Mouse (Mus musculus) G1E (cell line): ENCODE measurements around the gene Agk.

ENCODE experiments used
- CTCF ChIP-seq: IDR thresholded peaks from 2 replicates; pipeline ENCODE4 v1.5.1; 2012; ENCODE audit warnings: low read depth, low read length, inconsistent platforms, mixed read lengths
- POLR2AphosphoS5 ChIP-seq: IDR thresholded peaks from 2 replicates; pipeline ENCODE4 v1.6.1; 2012; ENCODE audit warnings: low read depth, low read length, inconsistent platforms; ENCODE audit not compliant: insufficient replicate concordance

DNA sequence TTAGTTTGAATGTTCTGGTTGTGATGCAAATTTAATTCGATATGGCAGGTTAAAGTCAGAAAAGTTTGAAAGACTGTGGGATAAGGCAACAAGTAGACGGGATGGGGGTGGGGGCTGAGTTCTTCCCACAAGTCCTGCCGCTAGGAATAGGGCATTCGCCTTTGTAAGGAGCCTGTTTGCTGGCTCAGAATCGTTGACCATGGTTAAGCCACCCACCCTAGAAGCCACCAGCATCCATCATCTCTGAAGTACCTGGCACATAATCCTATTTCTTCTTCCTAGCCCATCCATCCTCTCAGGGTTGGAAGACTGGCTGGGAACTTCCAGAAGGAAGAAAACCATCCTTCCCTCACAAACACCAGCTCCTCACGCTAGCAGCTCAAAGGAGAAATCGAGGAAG, 109.7 kb downstream of the Agk start:
- TF ChIP-seq CTCF (no peak), POLR2AphosphoS5 (no peak)
